Mouse (Mus musculus): ENCODE measurements around the gene Zfp629.

DNA sequence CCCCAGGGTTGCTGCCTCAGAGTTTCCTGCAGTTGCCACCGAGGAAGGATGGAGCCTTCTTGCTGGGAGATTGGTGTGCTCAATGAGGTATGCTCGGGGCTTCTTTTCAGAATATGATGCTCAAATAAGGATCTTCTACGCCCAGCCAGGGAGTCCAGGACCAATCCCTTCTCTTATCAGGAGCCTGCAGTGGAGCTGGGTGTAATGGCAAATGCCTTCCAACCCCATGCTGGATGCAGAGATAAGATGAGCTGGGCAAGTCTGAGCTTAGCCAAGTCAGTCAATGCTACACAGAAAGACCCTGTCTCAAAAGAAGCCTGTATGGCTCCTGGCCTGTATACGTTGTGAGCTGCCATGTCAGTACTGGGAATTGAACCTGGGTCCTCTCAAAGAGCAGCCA, 10.9 kb upstream of the Zfp629 start:
- TF ChIP-seq POLR2A (IDR thresholded peaks at IDR 0.05; ENCODE audit: borderline replicate concordance, extremely low read depth, insufficient read depth, insufficient read length, poor library complexity, severe bottlenecking) (no peak), CTCF (IDR thresholded peaks at IDR 0.05; ENCODE audit: borderline replicate concordance, extremely low read depth, insufficient read depth, insufficient read length) (no peak)
